Mouse (Mus musculus) CH12.LX (cell line): Measurements from ENCODE around the gene Fam169b. TPM values are rescaled to one million over a fixed set of nuclear protein-coding genes. Genes with fewer than 3 reads are reported as not detected.

ENCODE experiments used
- DNase-seq: peaks from one replicate; pipeline ENCODE4 v3.0.0-alpha.2; 2013; ENCODE audit errors: extremely low read depth
- H3K27ac ChIP-seq: 2 replicates; pipeline ENCODE4 v1.5.1; 2012; ENCODE audit warnings: low read depth, mild to moderate bottlenecking, control low read depth, moderate library complexity; ENCODE audit not compliant: insufficient read depth
- H3K27me3 ChIP-seq: replicated peaks from 2 replicates; pipeline ENCODE3; 2012; ENCODE audit warnings: inconsistent platforms
- H3K36me3 ChIP-seq, 2 experiments: replicated peaks in 1 of 2; 2 replicates each; pipeline versions ENCODE3 to v1.6.1; 2012; ENCODE audit warnings: inconsistent platforms in 1 of 2, low read length in 1 of 2, mild to moderate bottlenecking in 1 of 2, mixed read lengths in 1 of 2, moderate library complexity in 1 of 2; ENCODE audit not compliant: control insufficient read depth in 1 of 2, insufficient read depth in 1 of 2
- H3K4me1 ChIP-seq, 2 experiments: 2 replicates each; pipeline ENCODE4 v1.6.1; 2012; ENCODE audit warnings: inconsistent platforms in 1 of 2, moderate library complexity in 1 of 2; ENCODE audit not compliant: insufficient read depth in 2 of 2, control insufficient read depth in 1 of 2
- H3K4me2 ChIP-seq: 2 replicates; pipeline ENCODE4 v1.6.1; 2012; ENCODE audit warnings: low read depth, mild to moderate bottlenecking, control low read depth; ENCODE audit not compliant: poor library complexity, insufficient read depth, severe bottlenecking
- H3K4me3 ChIP-seq, 3 experiments: fragments of 150-350 bp in 1 of 3; sonication (generic) in 1 of 3; replicated peaks in 1 of 3; 2 replicates each; pipeline versions ENCODE3 to v1.5.1; 2011 to 2012; ENCODE audit warnings: low read depth in 2 of 3, low read length in 2 of 3, mild to moderate bottlenecking in 2 of 3, moderate library complexity in 2 of 3, control low read depth in 1 of 3, improper control_type of control experiment in 1 of 3, inconsistent platforms in 1 of 3, mixed read lengths in 1 of 3; ENCODE audit not compliant: poor library complexity in 1 of 3
- H3K79me2 ChIP-seq: replicated peaks from 2 replicates; pipeline ENCODE4 v1.6.1; 2012; ENCODE audit warnings: mild to moderate bottlenecking, moderate library complexity; ENCODE audit not compliant: control insufficient read depth, poor library complexity, insufficient read depth, severe bottlenecking; ENCODE audit errors: extremely low read depth
- H3K9ac ChIP-seq: 2 replicates; pipeline ENCODE4 v1.6.1; 2012; ENCODE audit warnings: low read depth, mild to moderate bottlenecking, control low read depth, moderate library complexity; ENCODE audit not compliant: insufficient read depth
- H3K9me3 ChIP-seq: replicated peaks from 2 replicates; pipeline ENCODE3; 2012; ENCODE audit warnings: low read length, inconsistent platforms, mixed read lengths
- BHLHE40 ChIP-seq: IDR thresholded peaks from 2 replicates; pipeline ENCODE4 v1.6.1; 2011; ENCODE audit warnings: mild to moderate bottlenecking, low read depth, low read length, improper control_type of control experiment
- ELF1 ChIP-seq: IDR thresholded peaks from 2 replicates; pipeline ENCODE4 v1.6.1; 2014; ENCODE audit warnings: low read depth, mild to moderate bottlenecking, inconsistent platforms, low read length, improper control_type of control experiment
- EP300 ChIP-seq: IDR thresholded peaks from 2 replicates; pipeline ENCODE4 v1.6.1; 2011; ENCODE audit warnings: low read length, improper control_type of control experiment
- HCFC1 ChIP-seq: IDR thresholded peaks from 2 replicates; pipeline ENCODE4 v1.6.1; 2012; ENCODE audit warnings: low read depth, mild to moderate bottlenecking, inconsistent platforms, low read length, improper control_type of control experiment
- IRF4 ChIP-seq: IDR thresholded peaks from 2 replicates; pipeline ENCODE4 v1.6.1; 2014; ENCODE audit warnings: low read depth, mild to moderate bottlenecking, inconsistent platforms, low read length, improper control_type of control experiment
- JUN ChIP-seq: IDR thresholded peaks from 2 replicates; pipeline ENCODE4 v1.6.1; 2011; ENCODE audit warnings: low read depth, mild to moderate bottlenecking, low read length, improper control_type of control experiment, moderate library complexity; ENCODE audit not compliant: insufficient read depth
- JUND ChIP-seq: conservative IDR thresholded peaks from 2 replicates; pipeline ENCODE4 v1.6.1; 2011; ENCODE audit warnings: low read depth, low read length, improper control_type of control experiment
- KAT2A ChIP-seq: IDR thresholded peaks from 2 replicates; pipeline ENCODE4 v1.6.1; 2012; ENCODE audit warnings: low read length, improper control_type of control experiment, inconsistent platforms; ENCODE audit not compliant: insufficient replicate concordance
- MAFK ChIP-seq: IDR thresholded peaks from 2 replicates; pipeline ENCODE4 v1.6.1; 2011; ENCODE audit warnings: low read length, improper control_type of control experiment; ENCODE audit not compliant: insufficient replicate concordance
- MAZ ChIP-seq: IDR thresholded peaks from 2 replicates; pipeline ENCODE4 v1.6.1; 2012; ENCODE audit warnings: low read depth, mild to moderate bottlenecking, inconsistent platforms, low read length, improper control_type of control experiment, moderate library complexity
- MXI1 ChIP-seq: IDR thresholded peaks from 2 replicates; pipeline ENCODE4 v1.6.1; 2011; ENCODE audit warnings: mild to moderate bottlenecking, low read depth, low read length, improper control_type of control experiment
- NELFE ChIP-seq: IDR thresholded peaks from 2 replicates; pipeline ENCODE4 v1.6.1; 2011; ENCODE audit warnings: low read depth, low read length, improper control_type of control experiment
- NRF1 ChIP-seq: IDR thresholded peaks from 2 replicates; pipeline ENCODE4 v1.6.1; 2014; ENCODE audit warnings: low read depth, mild to moderate bottlenecking, inconsistent platforms, low read length, improper control_type of control experiment, moderate library complexity
- PAX5 ChIP-seq: IDR thresholded peaks from 2 replicates; pipeline ENCODE4 v1.6.1; 2012; ENCODE audit warnings: low read length, inconsistent platforms, mixed read lengths
- POLR2A ChIP-seq: IDR thresholded peaks from 2 replicates; pipeline ENCODE4 v1.6.1; 2011; ENCODE audit warnings: low read depth, mild to moderate bottlenecking, improper control_type of control experiment, low read length
- POLR2AphosphoS2 ChIP-seq: IDR thresholded peaks from 2 replicates; pipeline ENCODE4 v1.6.1; 2011; ENCODE audit warnings: low read depth, low read length, improper control_type of control experiment
- SIN3A ChIP-seq: IDR thresholded peaks from 2 replicates; pipeline ENCODE4 v1.6.1; 2012; ENCODE audit warnings: low read length, improper control_type of control experiment, inconsistent platforms
- SMC3 ChIP-seq: IDR thresholded peaks from 2 replicates; pipeline ENCODE4 v1.6.1; 2011; ENCODE audit warnings: low read depth, low read length, improper control_type of control experiment
- TBP ChIP-seq: conservative IDR thresholded peaks from 2 replicates; pipeline ENCODE4 v1.6.1; 2011; ENCODE audit warnings: low read depth, low read length, improper control_type of control experiment
- TCF12 ChIP-seq: IDR thresholded peaks from 2 replicates; pipeline ENCODE4 v1.6.1; 2014; ENCODE audit warnings: low read depth, mild to moderate bottlenecking, inconsistent platforms, low read length, improper control_type of control experiment
- UBTF ChIP-seq: IDR thresholded peaks from 2 replicates; pipeline ENCODE4 v1.6.1; 2012; ENCODE audit warnings: low read depth, mild to moderate bottlenecking, inconsistent platforms, low read length, improper control_type of control experiment, moderate library complexity
- USF2 ChIP-seq: conservative IDR thresholded peaks from 2 replicates; pipeline ENCODE4 v1.6.1; 2011; ENCODE audit warnings: low read depth, low read length, improper control_type of control experiment
- ZC3H11A ChIP-seq: IDR thresholded peaks from 2 replicates; pipeline ENCODE4 v1.6.1; 2012; ENCODE audit warnings: low read depth, mild to moderate bottlenecking, inconsistent platforms, low read length, improper control_type of control experiment
- ZMIZ1 ChIP-seq: IDR thresholded peaks from 2 replicates; pipeline ENCODE4 v1.6.1; 2012; ENCODE audit warnings: low read depth, mild to moderate bottlenecking, inconsistent platforms, low read length, improper control_type of control experiment
- ZNF384 ChIP-seq: IDR thresholded peaks from 2 replicates; pipeline ENCODE4 v1.6.1; 2012; ENCODE audit warnings: low read depth, low read length, improper control_type of control experiment, inconsistent platforms
- dilution Hi-C: fragments of 300-500 bp; cut with MboI; formaldehyde crosslinking; loops from 2 replicates; pipeline ENCODE4 v1.14.3; 2020; ENCODE audit warnings: low sequenced_read_pairs; ENCODE audit not compliant: extremely low pct_unique_long_range_greater_than_20kb, extremely low pct_ligation_motif_present
- in situ Hi-C: fragments of 300-500 bp; cut with MboI; formaldehyde crosslinking; loops from 3 replicates; pipeline ENCODE4 v1.14.3; 2019; ENCODE audit warnings: low sequenced_read_pairs, low pct_ligation_motif_present, low pct_unique_long_range_greater_than_20kb, mixed read lengths
- polyA plus RNA-seq: library from polyadenylated mRNA; unstranded; fragments of >175 nt; gene quantifications from 2 replicates; pipeline ENCODE4 v1.2.1, GENCODE M21; 2012; ENCODE audit warnings: low read depth; ENCODE audit not compliant: insufficient read length
- total RNA-seq, 2 experiments: library from RNA; depleted of rRNA; stranded (reverse); fragments of 300-350 nt in 1 of 2; fragments of >200 nt in 1 of 2; gene quantifications; 2 replicates each; pipeline ENCODE4 v1.2.3; 2012 to 2014

Gene Fam169b
- total and polyA plus RNA-seq, 3 experiments: 15.9 to 17.0 (median 16.2) TPM

DNA sequence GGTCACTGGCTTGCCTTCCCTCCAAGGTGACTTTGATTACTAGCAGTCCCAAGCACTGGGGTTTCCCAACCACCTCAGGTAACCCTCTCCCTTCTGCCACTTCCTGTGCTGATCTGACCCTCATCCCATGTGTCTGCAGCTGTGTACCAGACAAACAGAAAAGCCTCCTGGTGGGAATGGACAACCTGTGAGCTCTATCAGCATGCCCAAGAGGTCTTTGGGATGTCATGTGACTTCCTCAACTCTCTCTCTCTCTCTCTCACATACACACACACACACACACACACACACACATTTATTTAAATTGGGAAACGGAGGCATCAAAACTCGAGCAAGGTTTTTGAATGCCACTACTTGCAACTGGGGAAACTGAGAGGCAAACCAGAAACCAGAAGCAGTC, 15.9 kb upstream of the Fam169b start:
- H3K4me3 ChIP-seq: no peak overlapping the region
- peaks cover 5 to 22% of the 10 kb centered on the region in 2 experiments; a peak in 3 of 4 replicates for H3K4me1 ChIP-seq
- in situ Hi-C loops: no loop called here
- no peaks in the 10 kb centered on the region for H3K36me3 ChIP-seq
- no peak overlapping the region for H3K9ac ChIP-seq
- H3K27me3 ChIP-seq: no peaks in the 10 kb centered on the region
- H3K4me2 ChIP-seq: no peak overlapping the region
- no peak overlapping the region for H3K27ac ChIP-seq
- no peaks in the 10 kb centered on the region for H3K79me2 ChIP-seq
- peaks cover 2% of the 10 kb centered on the region for H3K9me3 ChIP-seq
- no peak for TF ChIP-seq ZMIZ1
- TF ChIP-seq, all 38 proteins: peak for 0
- no peak for DNase-seq
- dilution Hi-C loops: no loop called here

GRCm38 (mm10) chr7:68258326-68259150, 15.1 kb upstream of the Fam169b start:
- Histone ChIP-seq H3K9me3 (peaks cover 2% of the 10 kb centered on the region), H3K4me3 (no peak overlapping the region), H3K4me2 (no peak overlapping the region), H3K36me3 (no peaks in the 10 kb centered on the region), H3K9ac (no peak overlapping the region), H3K79me2 (no peaks in the 10 kb centered on the region), H3K4me1 (peaks cover 8 to 29% of the 10 kb centered on the region in 2 experiments), H3K27me3 (no peaks in the 10 kb centered on the region), H3K27ac (no peak overlapping the region)
- TF ChIP-seq TBP (no peak), BHLHE40 (no peak), SIN3A (no peak), JUND (no peak), PAX5 (no peak), USF2 (no peak), TCF12 (no peak), IRF4 (no peak), MAFK (no peak), NELFE (no peak), ELF1 (no peak), UBTF (no peak)
- TF ChIP-seq, all 38 proteins: peak for 0
- DNase-seq: no peak
- in situ Hi-C loops (no loop called here), dilution Hi-C loops (no loop called here)

DNA sequence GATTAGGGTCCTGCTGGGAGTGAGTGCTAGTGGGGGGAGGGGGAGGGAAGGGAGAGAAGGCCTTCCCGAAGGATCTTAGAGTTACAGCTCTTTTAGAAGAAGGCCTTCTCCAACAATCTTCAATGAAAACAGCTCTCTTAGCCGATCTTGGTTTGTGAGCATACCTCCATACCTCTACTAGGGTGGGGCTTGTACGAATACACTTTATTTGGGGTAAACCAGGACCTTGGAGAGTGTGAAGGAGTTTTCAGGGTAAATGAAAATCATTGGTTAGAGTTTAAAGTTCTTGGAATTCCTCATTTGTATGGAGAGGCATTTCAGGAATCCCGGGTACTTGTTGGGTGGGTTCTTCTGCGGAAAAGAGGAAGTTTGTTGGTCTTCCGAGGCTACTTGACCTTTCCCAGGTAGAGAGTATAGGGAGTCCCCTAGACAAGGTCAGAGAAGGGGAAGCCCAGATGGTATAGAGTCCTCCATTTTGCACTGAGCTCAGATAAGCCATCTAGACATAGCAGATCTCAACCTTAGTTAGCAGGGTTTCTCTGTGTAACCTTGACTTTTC, 14.0 kb upstream of the Fam169b start:
- no peak for DNase-seq
- Histone ChIP-seq H3K4me3 (no peak overlapping the region), H3K9me3 (peaks cover 2% of the 10 kb centered on the region), H3K9ac (no peak overlapping the region), H3K4me1 (peaks cover 11 to 35% of the 10 kb centered on the region in 2 experiments), H3K79me2 (no peaks in the 10 kb centered on the region), H3K27ac (no peak overlapping the region), H3K27me3 (no peaks in the 10 kb centered on the region), H3K4me2 (no peak overlapping the region), H3K36me3 (no peaks in the 10 kb centered on the region)
- in situ Hi-C loops (no loop called here), dilution Hi-C loops (no loop called here)
- TF ChIP-seq USF2 (no peak), JUN (no peak), SMC3 (no peak), NELFE (no peak), POLR2AphosphoS2 (no peak), POLR2A (no peak), NRF1 (no peak), KAT2A (no peak), BHLHE40 (no peak), TCF12 (no peak), PAX5 (no peak), ZNF384 (no peak), EP300 (no peak), HCFC1 (no peak), ZC3H11A (no peak), SIN3A (no peak), ZMIZ1 (no peak), MAZ (no peak), MXI1 (no peak)
